Mouse (Mus musculus) heart, postnatal 0 days (tissue): ENCODE data around the gene Snapc5. TPM values are rescaled to one million over a fixed set of nuclear protein-coding genes. Genes with fewer than 3 reads are reported as not detected.
A peak's percentile ranks its signal among the peaks of the same experiment; 100 is the strongest.
"Not testable (repeated sequence)": the region's sequence is repeated elsewhere in the genome, so short reads cannot be mapped to it uniquely, and the experiment has no call there.

ENCODE experiments used
- ATAC-seq: fragments of 200-750 bp; cut with Nextera tagmentation; 2 replicates; pipeline ENCODE4 v1.8.0; 2017; ENCODE audit warnings: low read depth, moderate number of reproducible peaks, moderate library complexity; ENCODE audit not compliant: insufficient read depth
- DNase-seq: peaks from one replicate; pipeline ENCODE4 v3.0.0-alpha.2; 2016; ENCODE audit warnings: low spot score
- H3K27ac ChIP-seq: fragments of 300-500 bp; sonication (generic); 2 replicates; pipeline ENCODE4 v1.5.1; 2014; ENCODE audit warnings: low read depth, mild to moderate bottlenecking
- H3K27me3 ChIP-seq: fragments of 300-500 bp; sonication (generic); 2 replicates; pipeline ENCODE4 v1.6.1; 2014; ENCODE audit warnings: low read length, mixed read lengths; ENCODE audit not compliant: control insufficient read depth, insufficient read depth
- H3K36me3 ChIP-seq: fragments of 300-500 bp; sonication (generic); replicated peaks from 2 replicates; pipeline ENCODE4 v1.6.1; 2014; ENCODE audit warnings: low read length, mixed read lengths; ENCODE audit not compliant: control insufficient read depth, insufficient read depth
- H3K4me1 ChIP-seq: fragments of 300-500 bp; sonication (generic); 2 replicates; pipeline ENCODE4 v1.6.1; 2014; ENCODE audit warnings: antibody characterized with exemption; ENCODE audit not compliant: control insufficient read depth, insufficient read depth
- H3K4me2 ChIP-seq: fragments of 300-500 bp; sonication (generic); 2 replicates; pipeline ENCODE4 v1.6.1; 2014; ENCODE audit warnings: low read depth, mild to moderate bottlenecking, low read length, moderate library complexity
- H3K4me3 ChIP-seq: fragments of 300-500 bp; sonication (generic); 2 replicates; pipeline ENCODE4 v1.5.1; 2014; ENCODE audit warnings: low read depth, low read length
- H3K9ac ChIP-seq: fragments of 300-500 bp; sonication (generic); replicated peaks from 2 replicates; pipeline ENCODE4 v1.6.1; 2014; ENCODE audit warnings: low read depth, low read length, mixed read lengths
- H3K9me3 ChIP-seq: fragments of 300-500 bp; sonication (generic); replicated peaks from 2 replicates; pipeline ENCODE4 v1.6.1; 2016; ENCODE audit warnings: low read length; ENCODE audit not compliant: control insufficient read depth
- CTCF ChIP-seq: IDR thresholded peaks from 2 replicates; pipeline ENCODE4 v1.5.1; 2016; ENCODE audit warnings: antibody characterized with exemption, control low read depth, low read depth
- EP300 ChIP-seq: IDR thresholded peaks from 2 replicates; pipeline ENCODE4 v1.6.1; 2016; ENCODE audit warnings: antibody characterized with exemption, low read depth
- WGBS: fragments of 180-500 bp; shearing (Covaris S2); extraction: QIAGEN DNeasy Blood & Tissue Kit; methylation state at CpG from one replicate; pipeline ENCODE4 v1.1.7; 2014; 5-methylcytosine and 5-hydroxymethylcytosine counted together
- polyA plus RNA-seq: library from polyadenylated mRNA; unstranded; fragments of >200 nt; fragmentation: Nextera tagmentation; extraction: Ambion mirVana; gene quantifications from 2 replicates; pipeline ENCODE4 v1.2.1, GENCODE M21; 2015
- total RNA-seq: library from RNA; depleted of rRNA; stranded (reverse); fragments of >200 nt; gene quantifications from 2 replicates; pipeline ENCODE4 v1.2.3, GENCODE M21; 2014; ENCODE audit warnings: low replicate concordance

Gene Snapc5
- total and polyA plus RNA-seq, 2 experiments from 2014 or later = 2.5 to 32.0 TPM

GRCm38 (mm10) chr9:64175378-64175777 is 3.7 kb upstream of the Snapc5 start:
- no peaks in the 10 kb centered on the region for H3K9me3 ChIP-seq
- no peak overlapping the region for H3K4me2 ChIP-seq
- no peak overlapping the region for H3K9ac ChIP-seq
- no peak overlapping the region for H3K27ac ChIP-seq
- no peak overlapping the region for H3K4me3 ChIP-seq
- no peak for TF ChIP-seq EP300
- no peak for TF ChIP-seq CTCF
- 83% methylated on average over 11 of the region's 11 CpGs for WGBS
- DNase-seq = no peak
- H3K27me3 ChIP-seq = no peaks in the 10 kb centered on the region
- H3K4me1 ChIP-seq = peaks cover 11% of the 10 kb centered on the region
- no peak for ATAC-seq
- peaks cover 46% of the 10 kb centered on the region for H3K36me3 ChIP-seq

- Histone ChIP-seq H3K9me3 (no peaks in the 10 kb centered on the region), H3K36me3 (peaks cover 69% of the 10 kb centered on the region), H3K4me3 (peak overlapping the region; percentile 62), H3K4me2 (peak overlapping the region; percentile 57), H3K27ac (peak overlapping the region; percentile 81), H3K27me3 (no peaks in the 10 kb centered on the region), H3K4me1 (peaks cover 11% of the 10 kb centered on the region), H3K9ac (peak overlapping the region; percentile 49)
- DNase-seq (peak; percentile 43), ATAC-seq (peak; percentile 60)
- TF ChIP-seq EP300 = no peak
- TF ChIP-seq CTCF = peak; percentile 42
- 35% methylated on average over 3 of the region's 3 CpGs for WGBS
These were observed 482 bp upstream of the Snapc5 start for GRCm38 (mm10) chr9:64178610-64178973.

GRCm38 (mm10) chr9:64183295-64183694 is 4.2 kb downstream of the Snapc5 start:
- WGBS = 86% methylated on average over 5 of the region's 5 CpGs
- peaks cover 72% of the 10 kb centered on the region for H3K36me3 ChIP-seq
- not testable (repeated sequence) for ATAC-seq

GRCm38 (mm10) chr9:64184166-64184840 is 5.2 kb downstream of the Snapc5 start:
- no peak for TF ChIP-seq EP300
- no peak for TF ChIP-seq CTCF
- ATAC-seq = no peak
- no peak overlapping the region for H3K4me3 ChIP-seq
- H3K9me3 ChIP-seq = no peaks in the 10 kb centered on the region
- peaks cover 5% of the 10 kb centered on the region; the same call in 1 of the 2 replicates for H3K4me1 ChIP-seq
- WGBS = 87% methylated on average over 5 of the region's 5 CpGs
- no peak overlapping the region for H3K9ac ChIP-seq
- no peak overlapping the region for H3K4me2 ChIP-seq
- peaks cover 76% of the 10 kb centered on the region for H3K36me3 ChIP-seq
- H3K27ac ChIP-seq = no peak overlapping the region
- H3K27me3 ChIP-seq = no peaks in the 10 kb centered on the region
- DNase-seq = no peak

More at GRCm38 (mm10) chr9:64183295-64183694, 4.2 kb downstream of the Snapc5 start:
- not testable (repeated sequence) for H3K4me3 ChIP-seq, H3K9me3 ChIP-seq, H3K27me3 ChIP-seq, H3K4me2 ChIP-seq, H3K4me1 ChIP-seq, H3K27ac ChIP-seq, H3K9ac ChIP-seq, DNase-seq

- DNase-seq = no peak
- Histone ChIP-seq H3K36me3 (peaks cover 54% of the 10 kb centered on the region), H3K9me3 (no peaks in the 10 kb centered on the region), H3K4me3 (no peak overlapping the region), H3K4me2 (no peak overlapping the region), H3K4me1 (0 out of 2 replicates have a peak, but pooled peaks cover 3% of the 10 kb centered on the region), H3K27me3 (no peaks in the 10 kb centered on the region), H3K27ac (no peak overlapping the region), H3K9ac (no peak overlapping the region)
- no peak for TF ChIP-seq EP300
- no peak for TF ChIP-seq CTCF
- ATAC-seq = no peak
- WGBS = 96% methylated on average over 1 of the region's 1 CpGs
These were observed 14.8 kb downstream of the Snapc5 start for GRCm38 (mm10) chr9:64193879-64194278.

GRCm38 (mm10) chr9:64195554-64195953 is 16.5 kb downstream of the Snapc5 start:
- H3K27ac ChIP-seq = no peak overlapping the region
- TF ChIP-seq EP300 = no peak
- TF ChIP-seq CTCF = no peak
- peaks cover 37% of the 10 kb centered on the region for H3K36me3 ChIP-seq
- H3K9me3 ChIP-seq = no peaks in the 10 kb centered on the region
- ATAC-seq (no peak), DNase-seq (no peak)
- 37% methylated on average over 4 of the region's 4 CpGs for WGBS
- no peaks in the 10 kb centered on the region for H3K27me3 ChIP-seq
- H3K4me3 ChIP-seq = no peak overlapping the region
- H3K9ac ChIP-seq = no peak overlapping the region
- H3K4me2 ChIP-seq = no peak overlapping the region
- H3K4me1 ChIP-seq = 0 out of 2 replicates have a peak, but pooled peaks cover 3% of the 10 kb centered on the region
